Mouse (Mus musculus) heart, embryonic 15.5 days (tissue): ENCODE measurements around the gene Tada2b. TPM values are rescaled to one million over a fixed set of nuclear protein-coding genes. Genes with fewer than 3 reads are reported as not detected.
A peak's percentile ranks its signal among the peaks of the same experiment; 100 is the strongest.

Experiments used
- ATAC-seq: fragments of 200-750 bp; cut with Nextera tagmentation; replicated peaks from 2 replicates; pipeline ENCODE4 v1.8.0; 2017; ENCODE audit warnings: low read depth, moderate TSS enrichment; ENCODE audit not compliant: insufficient number of reproducible peaks, insufficient read depth, low FRiP score
- H3K27ac ChIP-seq: fragments of 300-500 bp; sonication (generic); 2 replicates; pipeline ENCODE4 v1.5.1; 2015; ENCODE audit warnings: mild to moderate bottlenecking, inconsistent platforms
- H3K27me3 ChIP-seq: fragments of 300-500 bp; sonication (generic); 2 replicates; pipeline ENCODE4 v1.6.1; 2015; ENCODE audit warnings: inconsistent platforms
- H3K36me3 ChIP-seq: fragments of 300-500 bp; sonication (generic); 2 replicates; pipeline ENCODE4 v1.6.1; 2015; ENCODE audit warnings: mild to moderate bottlenecking, inconsistent platforms
- H3K4me1 ChIP-seq: fragments of 300-500 bp; sonication (generic); replicated peaks from 2 replicates; pipeline ENCODE4 v1.6.1; 2015; ENCODE audit warnings: inconsistent platforms
- H3K4me2 ChIP-seq: fragments of 300-500 bp; sonication (generic); 2 replicates; pipeline ENCODE4 v1.6.1; 2015; ENCODE audit warnings: inconsistent platforms, mild to moderate bottlenecking, moderate library complexity
- H3K4me3 ChIP-seq: fragments of 300-500 bp; sonication (generic); 2 replicates; pipeline ENCODE4 v1.5.1; 2015; ENCODE audit warnings: mild to moderate bottlenecking, inconsistent platforms
- H3K9ac ChIP-seq: fragments of 300-500 bp; sonication (generic); 2 replicates; pipeline ENCODE4 v1.6.1; 2015; ENCODE audit warnings: mild to moderate bottlenecking, inconsistent platforms
- H3K9me3 ChIP-seq: fragments of 300-500 bp; sonication (generic); replicated peaks from 2 replicates; pipeline ENCODE4 v1.6.1; 2016; ENCODE audit warnings: inconsistent platforms
- WGBS: fragments of 180-500 bp; shearing (Covaris S2); methylation state at CpG from one replicate; pipeline ENCODE4 v1.1.7; 2015; ENCODE audit warnings: mixed read lengths; 5-methylcytosine and 5-hydroxymethylcytosine counted together
- polyA plus RNA-seq: library from polyadenylated mRNA; unstranded; fragments of >200 nt; fragmentation: Nextera tagmentation; extraction: Ambion mirVana; gene quantifications from 2 replicates; pipeline ENCODE4 v1.2.1, GENCODE M21; 2015

The Tada2b gene
- polyA plus RNA-seq, 1 experiment from 2014 or later = 1.5 TPM

DNA sequence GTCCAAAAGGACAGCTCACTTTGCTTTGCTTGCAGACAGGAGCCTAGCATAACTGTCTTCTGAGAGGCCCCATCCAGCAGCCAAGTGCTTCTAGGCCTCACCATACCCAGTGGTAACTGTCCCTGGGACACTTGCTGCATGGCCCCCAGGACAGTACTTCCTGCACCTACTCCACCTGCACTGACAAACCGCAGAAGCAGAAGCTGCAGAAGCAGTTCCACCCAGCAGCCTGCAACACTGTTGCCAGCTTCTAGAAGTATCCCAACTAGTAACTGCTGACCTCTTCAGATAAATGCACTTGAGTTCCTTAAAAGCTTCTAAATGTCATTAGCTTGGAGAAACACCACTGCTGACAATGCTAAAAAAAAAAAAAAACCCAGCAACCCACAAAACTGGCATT is 31.0 kb upstream of the Tada2b start:
- Histone ChIP-seq H3K27me3 (no peaks in the 10 kb centered on the region), H3K4me1 (no peaks in the 10 kb centered on the region), H3K4me2 (no peak overlapping the region), H3K9ac (no peak overlapping the region), H3K4me3 (no peak overlapping the region), H3K27ac (no peak overlapping the region), H3K36me3 (peaks cover 39% of the 10 kb centered on the region), H3K9me3 (no peaks in the 10 kb centered on the region)
- WGBS = 88% methylated on average over 1 of the region's 1 CpGs
- ATAC-seq = no peak

GRCm38 (mm10) chr5:36510956-36511355 is 26.9 kb upstream of the Tada2b start:
- Histone ChIP-seq H3K27ac (no peak overlapping the region), H3K4me1 (no peaks in the 10 kb centered on the region), H3K9ac (no peak overlapping the region), H3K27me3 (no peaks in the 10 kb centered on the region), H3K9me3 (no peaks in the 10 kb centered on the region), H3K36me3 (peaks cover 34% of the 10 kb centered on the region), H3K4me2 (no peak overlapping the region), H3K4me3 (no peak overlapping the region)
- no peak for ATAC-seq
- WGBS = 93% methylated on average over 2 of the region's 2 CpGs

DNA sequence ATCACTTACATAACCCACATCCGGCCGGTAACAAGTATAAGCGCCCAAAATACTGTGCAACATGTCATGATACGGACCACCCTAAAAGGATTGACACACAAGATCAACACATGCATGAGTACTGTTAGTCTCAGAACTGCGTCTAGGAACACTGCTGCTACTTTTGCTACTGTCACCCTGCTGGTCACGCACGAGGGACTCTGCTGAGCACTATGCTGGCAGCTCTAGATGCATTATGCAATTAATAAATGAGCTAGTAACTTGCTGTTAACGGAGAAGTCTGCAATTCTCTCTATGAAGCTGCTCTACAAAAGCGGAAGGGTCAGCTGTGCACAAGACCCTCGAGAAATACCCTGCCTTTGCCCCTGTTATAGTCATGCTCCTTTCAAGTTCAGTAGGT is 24.3 kb upstream of the Tada2b start:
- ATAC-seq = no peak
- WGBS = 92% methylated on average over 10 of the region's 10 CpGs
- H3K4me2 ChIP-seq = no peak overlapping the region
- no peak overlapping the region for H3K9ac ChIP-seq
- no peaks in the 10 kb centered on the region for H3K9me3 ChIP-seq
- no peak overlapping the region for H3K27ac ChIP-seq
- H3K4me1 ChIP-seq = no peaks in the 10 kb centered on the region
- H3K27me3 ChIP-seq = no peaks in the 10 kb centered on the region
- H3K4me3 ChIP-seq = no peak overlapping the region
- peaks cover 43% of the 10 kb centered on the region for H3K36me3 ChIP-seq

- H3K9me3 ChIP-seq = no peaks in the 10 kb centered on the region
- no peak overlapping the region for H3K4me2 ChIP-seq
- no peak overlapping the region for H3K9ac ChIP-seq
- 72% methylated on average over 5 of the region's 5 CpGs for WGBS
- peaks cover 40% of the 10 kb centered on the region for H3K36me3 ChIP-seq
- ATAC-seq = no peak
- H3K27ac ChIP-seq = no peak overlapping the region
- no peaks in the 10 kb centered on the region for H3K27me3 ChIP-seq
- H3K4me3 ChIP-seq = no peak overlapping the region
- no peaks in the 10 kb centered on the region for H3K4me1 ChIP-seq
Measured at GRCm38 (mm10) chr5:36505643-36506042, 21.6 kb upstream of the Tada2b start.

GRCm38 (mm10) chr5:36505235-36505634 is 21.1 kb upstream of the Tada2b start:
- H3K36me3 ChIP-seq = peaks cover 40% of the 10 kb centered on the region
- no peak for ATAC-seq

GRCm38 (mm10) chr5:36494709-36495108 is 10.6 kb upstream of the Tada2b start:
- Histone ChIP-seq H3K27ac (no peak overlapping the region), H3K9me3 (no peaks in the 10 kb centered on the region), H3K4me1 (no peaks in the 10 kb centered on the region), H3K36me3 (peaks cover 35% of the 10 kb centered on the region), H3K9ac (no peak overlapping the region), H3K4me3 (no peak overlapping the region), H3K4me2 (no peak overlapping the region), H3K27me3 (no peaks in the 10 kb centered on the region)
- no peak for ATAC-seq
- WGBS = 94% methylated on average over 9 of the region's 9 CpGs

More at GRCm38 (mm10) chr5:36505235-36505634, 21.1 kb upstream of the Tada2b start:
- Histone ChIP-seq H3K4me3 (no peak overlapping the region), H3K4me1 (no peaks in the 10 kb centered on the region), H3K9ac (no peak overlapping the region), H3K4me2 (no peak overlapping the region), H3K9me3 (no peaks in the 10 kb centered on the region), H3K27ac (no peak overlapping the region), H3K27me3 (no peaks in the 10 kb centered on the region)
- WGBS = 87% methylated on average over 7 of the region's 7 CpGs

GRCm38 (mm10) chr5:36493919-36494318 is 9.8 kb upstream of the Tada2b start:
- no peak for ATAC-seq
- Histone ChIP-seq H3K4me3 (no peak overlapping the region), H3K27ac (no peak overlapping the region), H3K4me2 (no peak overlapping the region), H3K36me3 (peaks cover 35% of the 10 kb centered on the region), H3K4me1 (no peaks in the 10 kb centered on the region), H3K27me3 (no peaks in the 10 kb centered on the region), H3K9ac (no peak overlapping the region), H3K9me3 (no peaks in the 10 kb centered on the region)
- 86% methylated on average over 6 of the region's 6 CpGs for WGBS

- Histone ChIP-seq H3K27me3 (peaks cover 17% of the 10 kb centered on the region), H3K4me3 (no peak overlapping the region), H3K36me3 (peaks cover 16% of the 10 kb centered on the region), H3K9ac (no peak overlapping the region), H3K4me2 (no peak overlapping the region), H3K27ac (no peak overlapping the region), H3K9me3 (no peaks in the 10 kb centered on the region), H3K4me1 (peaks cover 14% of the 10 kb centered on the region)
- WGBS = 45% methylated on average over 2 of the region's 2 CpGs
- no peak for ATAC-seq
Measured at GRCm38 (mm10) chr5:36489225-36489624, 5.1 kb upstream of the Tada2b start.

- H3K4me3 ChIP-seq = peak overlapping the region; percentile 60
- H3K4me1 ChIP-seq = peaks cover 33% of the 10 kb centered on the region
- 0 out of 2 replicates have a peak overlapping the region, but pooled peaks have one; percentile 52 for H3K9ac ChIP-seq
- no peaks in the 10 kb centered on the region for H3K36me3 ChIP-seq
- H3K4me2 ChIP-seq = peak overlapping the region; percentile 99
- no peak for ATAC-seq
- peaks cover 17% of the 10 kb centered on the region for H3K27me3 ChIP-seq
- no peaks in the 10 kb centered on the region for H3K9me3 ChIP-seq
- WGBS = 17% methylated on average over 19 of the region's 19 CpGs
- H3K27ac ChIP-seq = no peak overlapping the region
Measured at GRCm38 (mm10) chr5:36485306-36485705, 1.2 kb upstream of the Tada2b start.

GRCm38 (mm10) chr5:36483203-36484101 is 633 bp downstream of the Tada2b start:
- under 1% methylated on average over 58 of the region's 58 CpGs for WGBS
- no peaks in the 10 kb centered on the region for H3K9me3 ChIP-seq
- H3K9ac ChIP-seq = peak overlapping the region; percentile 84
- peak overlapping the region; percentile 80 for H3K4me2 ChIP-seq
- peaks cover 45% of the 10 kb centered on the region for H3K4me1 ChIP-seq
- peaks cover 17% of the 10 kb centered on the region for H3K27me3 ChIP-seq
- no peaks in the 10 kb centered on the region for H3K36me3 ChIP-seq
- ATAC-seq = peak; percentile 62
- peak overlapping the region; percentile 69 for H3K27ac ChIP-seq
- peak overlapping the region; percentile 80 for H3K4me3 ChIP-seq

DNA sequence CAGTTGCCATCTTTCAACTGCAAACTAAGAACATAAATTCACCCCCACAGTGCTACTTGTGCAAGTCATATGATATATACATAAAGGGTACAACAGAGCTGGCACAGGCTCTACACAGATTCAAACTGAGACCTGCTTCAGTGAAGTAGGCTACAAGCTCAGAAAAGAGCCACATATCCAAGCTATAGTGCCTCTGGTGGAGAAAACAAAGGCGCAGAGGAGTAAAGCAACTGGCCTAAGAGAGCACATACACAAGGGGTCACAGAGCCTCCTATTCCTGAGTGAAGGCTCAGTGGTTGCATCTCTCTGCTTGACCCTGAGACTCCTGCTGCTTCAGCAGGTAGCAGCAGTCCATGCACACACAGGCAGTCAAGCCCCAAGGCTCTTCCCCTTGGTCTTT is 3.0 kb downstream of the Tada2b start:
- Histone ChIP-seq H3K9me3 (no peaks in the 10 kb centered on the region), H3K27ac (no peak overlapping the region), H3K4me3 (no peak overlapping the region), H3K9ac (no peak overlapping the region), H3K4me2 (no peak overlapping the region), H3K4me1 (peaks cover 45% of the 10 kb centered on the region), H3K27me3 (peaks cover 16% of the 10 kb centered on the region), H3K36me3 (no peaks in the 10 kb centered on the region)
- WGBS = 67% methylated on average over 1 of the region's 1 CpGs
- no peak for ATAC-seq

- no peak overlapping the region for H3K4me2 ChIP-seq
Measured at GRCm38 (mm10) chr5:36480398-36480797, 3.7 kb downstream of the Tada2b start.

More at GRCm38 (mm10) chr5:36480398-36480797, 3.7 kb downstream of the Tada2b start:
- Histone ChIP-seq H3K9me3 (no peaks in the 10 kb centered on the region), H3K4me1 (peaks cover 42% of the 10 kb centered on the region), H3K27me3 (peaks cover 9% of the 10 kb centered on the region), H3K36me3 (no peaks in the 10 kb centered on the region), H3K27ac (no peak overlapping the region), H3K9ac (no peak overlapping the region), H3K4me3 (no peak overlapping the region)
- no peak for ATAC-seq
- 88% methylated on average over 4 of the region's 4 CpGs for WGBS
